Mouse (Mus musculus) bone marrow, adult 2 months (tissue): ENCODE data around the gene Mtch1.

ENCODE experiments used
- CTCF ChIP-seq: fragments of 200-500 bp; IDR thresholded peaks from 2 replicates; pipeline ENCODE4 v1.5.1; 2011; ENCODE audit warnings: low read length, control low read depth; ENCODE audit not compliant: control insufficient read depth, insufficient read depth
- POLR2A ChIP-seq: fragments of 200-500 bp; IDR thresholded peaks from 2 replicates; pipeline ENCODE4 v1.6.1; 2011; ENCODE audit warnings: low read depth, mild to moderate bottlenecking, control low read depth, low read length, borderline replicate concordance; ENCODE audit not compliant: control insufficient read depth

DNA sequence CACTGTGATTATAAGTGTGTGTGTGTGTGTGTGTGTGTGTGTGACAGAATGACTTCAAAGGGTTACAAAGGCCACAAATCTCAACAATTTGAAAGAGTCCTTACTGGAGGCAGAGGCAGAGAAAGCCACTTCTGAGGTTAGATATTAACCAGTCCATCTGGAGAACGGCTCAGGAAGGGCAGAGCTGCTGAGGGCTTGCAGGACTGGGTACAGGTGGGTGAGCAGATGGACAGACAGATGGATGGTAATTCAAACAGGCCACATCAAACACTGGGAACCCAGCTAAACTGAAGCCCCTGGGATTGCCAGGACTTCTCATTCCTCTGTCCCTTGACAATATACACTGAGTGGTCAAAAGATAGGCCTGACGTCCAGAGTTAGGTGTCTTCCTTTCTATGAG lies 1.3 kb upstream of the Mtch1 start:
- TF ChIP-seq POLR2A (no peak), CTCF (no peak)
